Mouse (Mus musculus) ES-Bruce4 (cell line): ENCODE measurements around the gene Olfr715b.

ENCODE experiments used
- CTCF ChIP-seq: IDR thresholded peaks from one replicate; pipeline ENCODE4 v1.8.1; 2011; ENCODE audit warnings: low read depth, low read length
- EP300 ChIP-seq: IDR thresholded peaks from 2 replicates; pipeline ENCODE4 v1.6.1; 2011; ENCODE audit warnings: low read depth, low read length; ENCODE audit not compliant: insufficient read depth
- POLR2A ChIP-seq: IDR thresholded peaks from one replicate; pipeline ENCODE4 v1.8.1; 2011; ENCODE audit warnings: low read length; ENCODE audit not compliant: insufficient read depth

DNA sequence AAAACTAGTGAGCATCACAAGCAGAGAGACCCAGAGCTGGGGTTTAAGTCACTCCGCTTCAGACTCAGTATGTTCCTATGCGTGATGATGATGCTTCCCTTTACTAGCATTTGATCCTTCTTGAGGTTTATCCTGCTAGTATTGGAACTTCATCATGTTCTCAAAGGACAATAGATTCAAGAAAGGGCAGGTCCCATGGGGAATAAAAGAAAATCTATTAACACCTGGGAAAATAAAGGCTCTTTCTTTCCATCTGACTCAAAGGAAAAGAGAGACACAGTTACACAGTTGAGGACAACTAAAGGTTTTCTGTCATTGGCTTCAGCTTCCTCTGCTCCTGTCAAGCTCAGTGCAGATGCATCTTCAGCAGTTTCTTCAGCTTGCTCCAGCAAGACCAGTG is 39.5 kb downstream of the Olfr715b start, which contains the start of gene Olfr714:
- TF ChIP-seq EP300: no peak
- no peak for TF ChIP-seq POLR2A
- TF ChIP-seq CTCF: no peak
